Mouse (Mus musculus): Measurements from ENCODE around the gene Cfap54.
A peak's percentile ranks its signal among the peaks of the same experiment; 100 is the strongest.

Gene Cfap54

GRCm38 (mm10) chr10:93053315-93053714 lies 28.1 kb downstream of the Cfap54 start:
- peak in 1 of 2 experiments; percentile 51 for DNase-seq (ENCODE audit: low spot score in 2 of 2)

- peak; percentile 82 to 87 for DNase-seq (ENCODE audit: low spot score in 2 of 2)
Measured at GRCm38 (mm10) chr10:93051016-93051726, 30.2 kb downstream of the Cfap54 start.

- no peak for DNase-seq (ENCODE audit: low spot score in 2 of 2)
Measured at GRCm38 (mm10) chr10:93050571-93050970, 30.8 kb downstream of the Cfap54 start.

GRCm38 (mm10) chr10:93043195-93043594 lies 38.2 kb downstream of the Cfap54 start:
- no peak for DNase-seq (ENCODE audit: low spot score in 2 of 2)

- DNase-seq (ENCODE audit: low spot score in 2 of 2): no peak
Measured at GRCm38 (mm10) chr10:93041850-93042249, 39.6 kb downstream of the Cfap54 start.

- DNase-seq (ENCODE audit: low spot score in 2 of 2): no peak
Measured at GRCm38 (mm10) chr10:93041392-93041791, 40.0 kb downstream of the Cfap54 start.

GRCm38 (mm10) chr10:93036532-93036931 lies 44.9 kb downstream of the Cfap54 start:
- no peak for DNase-seq (ENCODE audit: low spot score in 2 of 2)

GRCm38 (mm10) chr10:93035489-93035888 lies 45.9 kb downstream of the Cfap54 start:
- no peak for DNase-seq (ENCODE audit: low spot score in 2 of 2)

- no peak for DNase-seq (ENCODE audit: low spot score in 2 of 2)
Measured at GRCm38 (mm10) chr10:93023295-93023694, 58.1 kb downstream of the Cfap54 start.

GRCm38 (mm10) chr10:93014059-93014795 lies 67.2 kb downstream of the Cfap54 start:
- DNase-seq (ENCODE audit: low spot score in 2 of 2): peak; percentile 80 to 84

GRCm38 (mm10) chr10:93011085-93011484 lies 70.3 kb downstream of the Cfap54 start:
- DNase-seq (ENCODE audit: low spot score in 2 of 2): no peak

- no peak for DNase-seq (ENCODE audit: low spot score in 2 of 2)
Measured at GRCm38 (mm10) chr10:93006970-93007369, 74.4 kb downstream of the Cfap54 start.

GRCm38 (mm10) chr10:93006405-93006804 lies 75.0 kb downstream of the Cfap54 start:
- no peak for DNase-seq (ENCODE audit: low spot score in 2 of 2)

- DNase-seq (ENCODE audit: low spot score in 2 of 2): no peak
Measured at GRCm38 (mm10) chr10:92998536-92998935, 82.9 kb downstream of the Cfap54 start.

- no peak for DNase-seq (ENCODE audit: low spot score in 2 of 2)
Measured at GRCm38 (mm10) chr10:92995186-92995585, 86.2 kb downstream of the Cfap54 start.

GRCm38 (mm10) chr10:92994340-92994739 lies 87.1 kb downstream of the Cfap54 start:
- DNase-seq (ENCODE audit: low spot score in 2 of 2): no peak

- DNase-seq (ENCODE audit: low spot score in 2 of 2): no peak
Measured at GRCm38 (mm10) chr10:92992526-92992925, 88.9 kb downstream of the Cfap54 start.

- DNase-seq (ENCODE audit: low spot score in 2 of 2): no peak
Measured at GRCm38 (mm10) chr10:92990576-92990975, 90.8 kb downstream of the Cfap54 start.

- DNase-seq (ENCODE audit: low spot score in 2 of 2): no peak
Measured at GRCm38 (mm10) chr10:92965134-92965533, 116.3 kb downstream of the Cfap54 start.

- no peak for DNase-seq (ENCODE audit: low spot score in 2 of 2)
Measured at GRCm38 (mm10) chr10:92950044-92950443, 131.4 kb downstream of the Cfap54 start.

GRCm38 (mm10) chr10:92942848-92943645 lies 138.4 kb downstream of the Cfap54 start:
- DNase-seq (ENCODE audit: low spot score in 2 of 2): no peak

- DNase-seq (ENCODE audit: low spot score in 2 of 2): no peak
Measured at GRCm38 (mm10) chr10:92941616-92942015, 139.8 kb downstream of the Cfap54 start.

All from right cerebral cortex, adult 2 months (tissue).